Mouse (Mus musculus): ENCODE results near the gene Ltbp4.

DNA sequence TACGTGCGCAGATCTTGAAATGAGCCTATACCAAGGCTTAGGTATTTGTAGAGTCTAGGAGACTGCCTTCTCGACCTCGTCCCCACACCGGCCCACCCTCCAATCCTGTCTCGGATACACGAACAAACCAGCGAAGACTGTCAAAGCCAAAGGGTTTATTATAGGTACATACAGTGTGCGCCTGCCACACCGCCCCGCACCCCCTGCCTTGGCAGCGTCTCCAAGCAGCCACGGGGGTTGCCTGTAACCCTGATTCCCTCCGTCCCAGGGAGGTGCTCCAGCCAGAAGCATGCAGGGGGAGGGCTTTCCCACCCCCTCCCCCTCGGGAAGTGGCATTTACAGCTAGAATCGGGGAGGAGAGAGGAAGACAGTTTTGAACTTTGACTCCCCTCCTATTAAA lies 18.8 kb upstream of the Ltbp4 start:
- no peak for TF ChIP-seq CTCF (conservative IDR thresholded peaks at IDR 0.05; ENCODE audit: low read length)
- TF ChIP-seq NANOG (IDR thresholded peaks at IDR 0.05; ENCODE audit: borderline replicate concordance, low read length) = no peak
- TF ChIP-seq POU5F1 (IDR thresholded peaks at IDR 0.05; ENCODE audit: borderline replicate concordance, low read length) = no peak

All from E14TG2a.4 (cell line).